Mouse (Mus musculus): ENCODE data around the gene Ubqln4.

- no peak for TF ChIP-seq POLR2A (IDR thresholded peaks at IDR 0.05; ENCODE audit: borderline replicate concordance, extremely low read depth, insufficient read depth, insufficient read length, poor library complexity, severe bottlenecking)
- TF ChIP-seq CTCF (IDR thresholded peaks at IDR 0.05; ENCODE audit: borderline replicate concordance, extremely low read depth, insufficient read depth, insufficient read length) = no peak
Observed at GRCm38 (mm10) chr3:88521156-88521555, 32.4 kb upstream of the Ubqln4 start.

Measured in brain, embryonic 14.5 days (tissue).